Mouse (Mus musculus): ENCODE measurements around the gene Vwa8. TPM values are rescaled to one million over a fixed set of nuclear protein-coding genes. Genes with fewer than 3 reads are reported as not detected.
A peak's percentile ranks its signal among the peaks of the same experiment; 100 is the strongest.

The Vwa8 gene
- polyA plus RNA-seq, 1 experiment from 2014 or later, result 13.9 TPM

DNA sequence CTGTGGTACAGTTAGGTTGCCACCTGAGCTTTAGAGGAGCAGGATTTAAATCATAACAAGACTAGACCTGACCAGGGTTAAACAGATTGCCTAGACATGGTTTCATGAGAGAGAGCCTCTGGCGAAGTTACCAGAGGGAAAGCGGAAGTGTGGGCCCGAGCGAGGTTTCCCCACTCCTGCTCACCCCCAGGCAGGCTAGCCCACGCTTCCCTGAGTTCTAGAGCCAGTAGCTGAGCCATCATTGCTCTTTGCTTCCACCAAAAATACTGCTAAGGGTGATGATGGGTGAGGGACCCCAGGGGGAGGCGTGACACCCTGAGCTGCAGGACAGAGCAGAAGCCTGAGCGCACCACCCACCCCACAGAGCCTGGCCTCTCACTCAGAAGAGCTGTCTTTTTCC lies 269.6 kb downstream of the Vwa8 start:
- ATAC-seq, result no peak
- no peak overlapping the region for H3K9ac ChIP-seq (ENCODE audit: low read depth, low read length)

DNA sequence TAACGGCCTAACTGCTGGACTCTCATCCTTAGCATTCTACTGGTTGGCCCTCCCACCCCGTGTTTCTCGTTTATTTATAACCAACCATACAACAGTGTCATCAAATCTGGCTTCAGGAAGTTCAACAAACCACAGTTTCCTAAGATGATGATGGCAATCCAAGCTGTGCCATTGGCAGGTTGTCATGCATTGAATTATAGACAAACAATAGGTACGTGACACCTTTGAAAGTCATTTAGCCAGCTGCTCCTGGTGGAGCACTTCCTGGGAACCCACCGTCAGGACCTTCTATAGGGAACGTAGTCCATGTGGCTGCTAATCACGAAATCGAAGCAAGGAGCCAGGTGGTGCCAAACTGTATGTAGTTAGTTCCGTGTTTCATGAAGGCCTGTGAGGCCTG lies 270.5 kb downstream of the Vwa8 start:
- no peak overlapping the region for H3K9ac ChIP-seq (ENCODE audit: low read depth, low read length)
- no peak overlapping the region for H3K27ac ChIP-seq (ENCODE audit: low read length)
- no peak overlapping the region for H3K4me2 ChIP-seq (ENCODE audit: low read depth, low read length)
- ATAC-seq, result no peak
- WGBS, result 77% methylated on average over 9 of the region's 9 CpGs
- no peaks in the 10 kb centered on the region for H3K27me3 ChIP-seq (replicated peaks; ENCODE audit: control insufficient read depth, insufficient read depth, low read length)
- H3K4me3 ChIP-seq (ENCODE audit: low read length), result no peak overlapping the region
- no peaks in the 10 kb centered on the region for H3K36me3 ChIP-seq (ENCODE audit: control insufficient read depth, insufficient read depth, low read length)
- no peaks in the 10 kb centered on the region for H3K4me1 ChIP-seq (ENCODE audit: control insufficient read depth, insufficient read depth, low read length)
- H3K9me3 ChIP-seq (ENCODE audit: control insufficient read depth, low read length), result no peaks in the 10 kb centered on the region

More for the DNA sequence above, 269.6 kb downstream of the Vwa8 start:
- Histone ChIP-seq H3K4me2 (ENCODE audit: low read depth, low read length) (no peak overlapping the region), H3K4me3 (ENCODE audit: low read length) (no peak overlapping the region), H3K27me3 (replicated peaks; ENCODE audit: control insufficient read depth, insufficient read depth, low read length) (no peaks in the 10 kb centered on the region), H3K27ac (ENCODE audit: low read length) (no peak overlapping the region), H3K36me3 (ENCODE audit: control insufficient read depth, insufficient read depth, low read length) (no peaks in the 10 kb centered on the region), H3K9me3 (ENCODE audit: control insufficient read depth, low read length) (no peaks in the 10 kb centered on the region), H3K4me1 (ENCODE audit: control insufficient read depth, insufficient read depth, low read length) (peaks cover 3% of the 10 kb centered on the region; the same call in 1 of the 2 replicates)
- 92% methylated on average over 7 of the region's 7 CpGs for WGBS

DNA sequence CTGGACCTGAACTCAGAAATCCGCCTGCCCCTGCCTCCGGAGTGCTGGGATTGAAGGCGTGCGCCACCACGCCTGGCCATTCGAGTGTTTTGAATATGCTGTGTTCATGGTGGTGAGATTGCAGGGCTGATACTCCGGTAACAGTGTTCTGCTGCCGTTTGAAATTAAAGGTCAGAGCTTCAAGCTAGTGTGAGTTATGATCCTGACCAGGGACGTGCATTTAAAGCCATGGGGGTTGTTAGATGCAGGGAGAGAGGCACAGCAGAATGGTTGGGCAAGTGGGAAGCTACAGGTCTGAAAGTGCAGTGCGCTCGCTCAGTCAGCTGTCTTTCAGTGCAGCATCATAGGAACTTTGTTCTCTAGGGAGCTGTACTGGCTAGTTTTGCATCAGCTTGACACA lies 271.8 kb downstream of the Vwa8 start:
- H3K9me3 ChIP-seq (ENCODE audit: control insufficient read depth, low read length), result no peaks in the 10 kb centered on the region
- no peak overlapping the region for H3K9ac ChIP-seq (ENCODE audit: low read depth, low read length)
- no peaks in the 10 kb centered on the region for H3K36me3 ChIP-seq (ENCODE audit: control insufficient read depth, insufficient read depth, low read length)
- no peak overlapping the region for H3K4me3 ChIP-seq (ENCODE audit: low read length)
- 86% methylated on average over 11 of the region's 11 CpGs for WGBS
- no peaks in the 10 kb centered on the region for H3K27me3 ChIP-seq (replicated peaks; ENCODE audit: control insufficient read depth, insufficient read depth, low read length)
- no peak for ATAC-seq
- H3K27ac ChIP-seq (ENCODE audit: low read length), result no peak overlapping the region
- no peak overlapping the region for H3K4me2 ChIP-seq (ENCODE audit: low read depth, low read length)
- H3K4me1 ChIP-seq (ENCODE audit: control insufficient read depth, insufficient read depth, low read length), result no peaks in the 10 kb centered on the region

- no peak for ATAC-seq
- Histone ChIP-seq H3K4me1 (ENCODE audit: control insufficient read depth, insufficient read depth, low read length) (no peaks in the 10 kb centered on the region), H3K27me3 (replicated peaks; ENCODE audit: control insufficient read depth, insufficient read depth, low read length) (no peaks in the 10 kb centered on the region), H3K4me3 (ENCODE audit: low read length) (no peak overlapping the region), H3K27ac (ENCODE audit: low read length) (no peak overlapping the region), H3K9ac (ENCODE audit: low read depth, low read length) (no peak overlapping the region), H3K36me3 (ENCODE audit: control insufficient read depth, insufficient read depth, low read length) (no peaks in the 10 kb centered on the region), H3K9me3 (ENCODE audit: control insufficient read depth, low read length) (no peaks in the 10 kb centered on the region), H3K4me2 (ENCODE audit: low read depth, low read length) (no peak overlapping the region)
- 83% methylated on average over 8 of the region's 8 CpGs for WGBS
Measured at GRCm38 (mm10) chr14:79123466-79123865, 274.6 kb downstream of the Vwa8 start.

DNA sequence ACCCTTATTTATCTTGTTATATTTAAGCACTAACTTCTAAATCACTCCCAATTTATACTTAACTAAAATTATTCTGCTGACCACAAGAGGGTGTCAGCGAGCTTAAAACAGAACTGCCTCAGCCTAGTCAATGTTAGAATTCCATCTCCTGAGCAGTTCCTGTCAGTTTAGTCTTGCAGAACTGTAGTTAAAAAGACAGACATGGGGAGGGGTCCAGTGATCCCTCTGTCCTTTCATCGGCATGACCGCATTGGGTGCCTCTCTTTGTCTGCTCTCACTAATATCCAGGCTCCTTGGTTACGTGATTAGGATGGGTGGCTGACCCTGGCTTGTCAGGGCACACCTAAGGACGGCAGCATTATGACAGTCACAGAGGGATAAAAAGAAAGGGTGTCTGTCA lies 275.8 kb downstream of the Vwa8 start:
- no peaks in the 10 kb centered on the region for H3K9me3 ChIP-seq (ENCODE audit: control insufficient read depth, low read length)
- H3K27me3 ChIP-seq (replicated peaks; ENCODE audit: control insufficient read depth, insufficient read depth, low read length), result no peaks in the 10 kb centered on the region
- no peak overlapping the region for H3K27ac ChIP-seq (ENCODE audit: low read length)
- no peaks in the 10 kb centered on the region for H3K4me1 ChIP-seq (ENCODE audit: control insufficient read depth, insufficient read depth, low read length)
- peak; percentile 69 for ATAC-seq
- H3K36me3 ChIP-seq (ENCODE audit: control insufficient read depth, insufficient read depth, low read length), result no peaks in the 10 kb centered on the region
- no peak overlapping the region for H3K9ac ChIP-seq (ENCODE audit: low read depth, low read length)
- H3K4me3 ChIP-seq (ENCODE audit: low read length), result no peak overlapping the region
- H3K4me2 ChIP-seq (ENCODE audit: low read depth, low read length), result no peak overlapping the region
- WGBS, result 52% methylated on average over 5 of the region's 5 CpGs

DNA sequence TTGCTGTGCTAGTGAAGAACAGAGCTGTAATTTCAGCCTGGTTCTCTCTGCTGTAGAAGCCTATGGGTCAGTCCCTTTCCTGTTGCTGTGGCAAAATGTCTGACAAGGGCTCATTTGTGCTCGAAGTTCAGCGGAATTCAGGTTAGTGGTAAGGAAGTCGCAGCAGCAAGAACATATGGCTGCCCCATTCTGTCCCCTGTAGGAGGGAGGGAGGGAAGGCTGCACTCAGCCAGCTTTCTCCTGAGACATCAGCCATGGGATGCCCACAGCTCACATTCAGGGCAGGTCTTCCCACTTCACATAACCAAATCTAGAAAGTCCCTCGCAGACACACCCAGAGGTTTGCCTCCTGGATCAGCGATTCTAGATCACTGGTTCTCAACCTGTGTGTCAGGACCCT lies 277.3 kb downstream of the Vwa8 start:
- no peaks in the 10 kb centered on the region for H3K4me1 ChIP-seq (ENCODE audit: control insufficient read depth, insufficient read depth, low read length)
- H3K9me3 ChIP-seq (ENCODE audit: control insufficient read depth, low read length), result no peaks in the 10 kb centered on the region
- H3K27me3 ChIP-seq (replicated peaks; ENCODE audit: control insufficient read depth, insufficient read depth, low read length), result no peaks in the 10 kb centered on the region
- H3K36me3 ChIP-seq (ENCODE audit: control insufficient read depth, insufficient read depth, low read length), result no peaks in the 10 kb centered on the region
- ATAC-seq, result no peak
- H3K4me3 ChIP-seq (ENCODE audit: low read length), result no peak overlapping the region
- no peak overlapping the region for H3K9ac ChIP-seq (ENCODE audit: low read depth, low read length)
- H3K4me2 ChIP-seq (ENCODE audit: low read depth, low read length), result no peak overlapping the region
- 84% methylated on average over 5 of the region's 5 CpGs for WGBS
- H3K27ac ChIP-seq (ENCODE audit: low read length), result no peak overlapping the region

DNA sequence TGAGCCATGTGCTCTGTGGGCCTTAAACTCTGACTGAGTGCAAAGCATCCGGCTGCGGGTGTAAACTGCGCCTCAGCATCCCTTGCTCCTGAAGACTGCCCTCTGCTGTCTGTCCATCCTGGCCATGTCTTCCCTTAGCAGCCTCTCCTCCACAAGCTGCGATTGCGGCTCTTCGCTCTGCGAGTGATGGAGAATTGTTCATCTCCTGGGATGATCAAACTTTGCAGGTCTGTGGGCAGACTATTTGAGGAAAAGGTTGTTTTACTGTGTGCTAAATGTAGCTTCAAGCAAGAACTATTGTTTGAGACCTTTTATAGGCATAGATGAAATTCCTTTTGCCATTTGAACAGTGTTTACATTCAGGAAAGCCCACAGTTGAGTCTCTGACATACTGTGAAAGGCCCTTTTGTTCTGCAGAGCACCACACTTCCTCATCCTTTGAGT lies 286.1 kb downstream of the Vwa8 start:
- H3K4me3 ChIP-seq (ENCODE audit: low read length), result no peak overlapping the region
- H3K4me2 ChIP-seq (ENCODE audit: low read depth, low read length), result no peak overlapping the region
- no peaks in the 10 kb centered on the region for H3K27me3 ChIP-seq (replicated peaks; ENCODE audit: control insufficient read depth, insufficient read depth, low read length)
- ATAC-seq, result peak; percentile 76
- peak overlapping the region; percentile 61 for H3K27ac ChIP-seq (ENCODE audit: low read length)
- H3K36me3 ChIP-seq (ENCODE audit: control insufficient read depth, insufficient read depth, low read length), result no peaks in the 10 kb centered on the region
- 19% methylated on average over 7 of the region's 7 CpGs for WGBS
- H3K9ac ChIP-seq (ENCODE audit: low read depth, low read length), result no peak overlapping the region
- 0 out of 2 replicates have a peak, but pooled peaks cover 4% of the 10 kb centered on the region for H3K4me1 ChIP-seq (ENCODE audit: control insufficient read depth, insufficient read depth, low read length)
- no peaks in the 10 kb centered on the region for H3K9me3 ChIP-seq (ENCODE audit: control insufficient read depth, low read length)

- no peak overlapping the region for H3K4me3 ChIP-seq (ENCODE audit: low read length)
- no peaks in the 10 kb centered on the region for H3K36me3 ChIP-seq (ENCODE audit: control insufficient read depth, insufficient read depth, low read length)
- H3K27ac ChIP-seq (ENCODE audit: low read length), result no peak overlapping the region
- 74% methylated on average over 7 of the region's 7 CpGs for whole genome bisulfite sequencing
- no peaks in the 10 kb centered on the region for H3K9me3 ChIP-seq (ENCODE audit: control insufficient read depth, low read length)
- H3K4me1 ChIP-seq (ENCODE audit: control insufficient read depth, insufficient read depth, low read length), result 0 out of 2 replicates have a peak, but pooled peaks cover 8% of the 10 kb centered on the region
- H3K27me3 ChIP-seq (replicated peaks; ENCODE audit: control insufficient read depth, insufficient read depth, low read length), result no peaks in the 10 kb centered on the region
- no peak overlapping the region for H3K4me2 ChIP-seq (ENCODE audit: low read depth, low read length)
- no peak overlapping the region for H3K9ac ChIP-seq (ENCODE audit: low read depth, low read length)
- ATAC-seq, result no peak
Measured at GRCm38 (mm10) chr14:79135441-79135840, 286.6 kb downstream of the Vwa8 start.

DNA sequence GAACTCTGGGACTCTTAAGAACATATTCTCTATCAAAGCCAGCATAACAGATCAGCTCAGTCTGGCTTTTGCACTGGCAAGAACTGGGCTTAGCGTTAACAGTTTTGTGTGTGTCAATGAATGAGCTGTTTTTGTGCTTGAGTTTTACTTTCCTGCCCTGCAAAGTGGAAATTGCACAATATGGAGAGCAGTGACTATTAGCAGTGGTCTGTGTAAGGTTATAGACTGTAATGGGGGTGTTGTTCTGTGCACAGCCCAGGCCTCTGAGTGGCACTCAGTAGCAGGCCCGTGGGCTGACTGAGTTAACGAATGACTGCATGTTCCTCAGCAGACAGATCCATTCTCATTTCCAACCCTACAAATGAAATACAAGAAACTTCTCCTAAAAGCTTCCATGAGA lies 287.7 kb downstream of the Vwa8 start:
- Histone ChIP-seq H3K4me1 (ENCODE audit: control insufficient read depth, insufficient read depth, low read length) (0 out of 2 replicates have a peak, but pooled peaks cover 9% of the 10 kb centered on the region), H3K9me3 (ENCODE audit: control insufficient read depth, low read length) (no peaks in the 10 kb centered on the region), H3K27me3 (replicated peaks; ENCODE audit: control insufficient read depth, insufficient read depth, low read length) (no peaks in the 10 kb centered on the region), H3K9ac (ENCODE audit: low read depth, low read length) (no peak overlapping the region), H3K4me2 (ENCODE audit: low read depth, low read length) (no peak overlapping the region), H3K27ac (ENCODE audit: low read length) (no peak overlapping the region), H3K36me3 (ENCODE audit: control insufficient read depth, insufficient read depth, low read length) (no peaks in the 10 kb centered on the region), H3K4me3 (ENCODE audit: low read length) (no peak overlapping the region)
- 69% methylated on average over 3 of the region's 3 CpGs for WGBS
- no peak for ATAC-seq

DNA sequence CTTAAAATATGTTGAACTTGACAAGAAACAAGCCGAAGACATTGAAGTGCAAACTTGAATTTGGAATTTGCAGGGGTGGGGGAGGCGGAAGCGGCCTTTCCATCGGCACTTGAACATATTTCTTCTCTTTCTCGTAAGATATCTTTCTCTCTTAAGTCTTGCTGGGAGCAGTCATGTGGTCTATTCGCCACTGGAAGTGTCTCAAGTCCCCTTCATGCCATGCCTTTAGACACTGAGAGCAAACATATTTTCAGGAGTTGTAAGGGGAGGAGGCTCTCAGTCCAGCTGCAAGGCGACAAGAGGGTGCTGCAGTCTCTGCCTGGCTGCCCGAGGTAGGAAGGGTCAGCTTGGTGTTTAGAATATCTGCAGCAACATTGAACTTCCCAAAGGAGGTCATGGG lies 288.2 kb downstream of the Vwa8 start:
- 76% methylated on average over 8 of the region's 8 CpGs for WGBS
- Histone ChIP-seq H3K4me2 (ENCODE audit: low read depth, low read length) (no peak overlapping the region), H3K4me1 (ENCODE audit: control insufficient read depth, insufficient read depth, low read length) (0 out of 2 replicates have a peak, but pooled peaks cover 9% of the 10 kb centered on the region), H3K36me3 (ENCODE audit: control insufficient read depth, insufficient read depth, low read length) (no peaks in the 10 kb centered on the region), H3K27ac (ENCODE audit: low read length) (no peak overlapping the region), H3K27me3 (replicated peaks; ENCODE audit: control insufficient read depth, insufficient read depth, low read length) (no peaks in the 10 kb centered on the region), H3K9me3 (ENCODE audit: control insufficient read depth, low read length) (no peaks in the 10 kb centered on the region), H3K9ac (ENCODE audit: low read depth, low read length) (no peak overlapping the region), H3K4me3 (ENCODE audit: low read length) (no peak overlapping the region)
- ATAC-seq, result no peak
